Mouse (Mus musculus) testis, adult 2 months (tissue): ENCODE measurements at regions not wholly inside any gene's neighbourhood (a gene's known extent, or its start where the extent isn't known, plus 50 kb on each side); places are given as distances from the start of the nearest gene placed in this dataset.

Source experiments
- CTCF ChIP-seq: fragments of 200-500 bp; IDR thresholded peaks from 2 replicates; pipeline ENCODE4 v1.5.1; 2012; ENCODE audit warnings: low read depth, mild to moderate bottlenecking, inconsistent platforms, low read length, moderate library complexity; ENCODE audit not compliant: control insufficient read depth, insufficient read depth, insufficient replicate concordance
- POLR2A ChIP-seq: fragments of 200-500 bp; IDR thresholded peaks from 2 replicates; pipeline ENCODE4 v1.6.1; 2012; ENCODE audit warnings: low read depth, mild to moderate bottlenecking, inconsistent platforms, low read length, moderate library complexity; ENCODE audit not compliant: control insufficient read depth

DNA sequence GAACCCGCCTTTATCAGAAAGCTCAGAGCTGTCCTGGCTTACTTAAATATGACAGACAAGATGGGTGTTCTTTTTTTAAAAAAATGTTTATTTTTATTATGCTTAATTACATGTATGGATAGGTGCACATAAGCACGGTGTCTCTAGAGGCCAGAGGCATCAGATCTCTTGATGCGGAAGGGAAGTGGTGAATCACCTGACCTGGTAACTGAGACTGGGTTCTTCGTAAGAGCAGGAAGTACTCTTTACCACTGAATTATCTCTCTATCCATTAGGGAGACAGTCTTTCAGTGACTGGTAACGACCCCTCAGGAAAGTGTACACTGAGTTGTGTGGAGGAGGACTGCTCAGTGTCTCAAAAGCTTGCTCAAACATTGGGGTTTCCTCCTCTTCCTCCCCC is 58.4 kb upstream of the Irf2bp2 start:
- no peak for TF ChIP-seq CTCF
- TF ChIP-seq POLR2A = no peak
